Mouse (Mus musculus) limb, embryonic 10.5 days (tissue): ENCODE measurements around the gene Bmyc. TPM values are rescaled to one million over a fixed set of nuclear protein-coding genes. Genes with fewer than 3 reads are reported as not detected.

Experiments used
- DNase-seq: peaks from one replicate; pipeline ENCODE4 v3.0.0-alpha.2; 2017; ENCODE audit warnings: low spot score
- H3K27ac ChIP-seq: fragments of 300-500 bp; sonication (generic); 2 replicates; pipeline ENCODE4 v1.5.1; 2016; ENCODE audit warnings: mild to moderate bottlenecking
- H3K27me3 ChIP-seq: fragments of 300-500 bp; sonication (generic); 2 replicates; pipeline ENCODE4 v1.6.1; 2016; ENCODE audit warnings: low read depth, mild to moderate bottlenecking; ENCODE audit not compliant: poor library complexity, severe bottlenecking
- H3K36me3 ChIP-seq: fragments of 300-500 bp; sonication (generic); 2 replicates; pipeline ENCODE4 v1.6.1; 2016; ENCODE audit warnings: mild to moderate bottlenecking, moderate library complexity
- H3K4me1 ChIP-seq: fragments of 300-500 bp; sonication (generic); 2 replicates; pipeline ENCODE4 v1.6.1; 2016
- H3K4me3 ChIP-seq: fragments of 300-500 bp; sonication (generic); 2 replicates; pipeline ENCODE4 v1.5.1; 2016; ENCODE audit warnings: mild to moderate bottlenecking, moderate library complexity
- H3K9me3 ChIP-seq: fragments of 300-500 bp; sonication (generic); replicated peaks from 2 replicates; pipeline ENCODE4 v1.6.1; 2016; ENCODE audit warnings: mild to moderate bottlenecking
- WGBS: fragments of 180-500 bp; shearing (Covaris S2); methylation state at CpG from one replicate; pipeline ENCODE4 v1.1.7; 2016; 5-methylcytosine and 5-hydroxymethylcytosine counted together
- polyA plus RNA-seq: library from polyadenylated mRNA; unstranded; fragments of >200 nt; fragmentation: Nextera tagmentation; extraction: Ambion mirVana; gene quantifications from 2 replicates; pipeline ENCODE4 v1.2.1, GENCODE M21; 2016

Bmyc gene
- polyA plus RNA-seq = 73.4 and 77.5 TPM in 2 replicates

DNA sequence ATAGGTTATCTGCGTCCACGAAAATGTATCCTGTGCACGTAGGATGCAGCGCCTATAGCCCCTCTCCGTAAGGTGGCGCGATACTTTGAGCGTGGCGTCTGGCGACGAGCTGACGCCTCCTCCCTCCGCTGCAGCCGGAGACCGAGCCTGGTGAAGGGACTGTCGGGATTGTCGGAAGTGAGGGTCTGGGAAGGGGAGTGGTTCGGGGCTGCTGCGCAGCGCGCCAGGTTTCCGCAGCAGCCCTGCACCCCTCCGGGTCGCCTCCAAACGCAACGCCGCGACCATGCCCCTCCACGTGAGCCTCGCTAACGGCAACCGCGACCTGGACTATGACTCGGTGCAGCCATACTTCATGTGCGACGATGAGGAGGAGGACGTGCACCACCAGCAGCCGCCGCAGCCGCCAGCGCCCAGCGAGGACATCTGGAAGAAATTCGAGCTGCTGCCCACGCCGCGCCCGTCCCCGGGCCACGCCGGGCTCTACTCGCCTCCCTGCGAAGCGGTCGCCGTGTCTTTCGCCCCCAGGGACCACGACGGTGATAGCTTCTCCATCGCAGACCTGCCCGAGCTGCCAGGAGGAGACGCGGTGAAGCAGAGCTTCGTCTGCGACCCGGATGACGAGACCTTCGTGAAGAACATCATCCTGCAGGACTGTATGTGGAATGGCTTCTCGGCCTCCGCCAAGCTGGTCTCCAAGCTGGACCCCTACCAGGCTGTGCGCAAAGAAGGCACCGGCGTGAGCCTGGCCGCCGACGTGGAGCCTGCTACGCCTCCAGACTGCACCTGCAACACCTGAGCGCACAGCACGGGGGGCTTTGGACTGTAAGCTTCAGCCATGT is at the start of gene Bmyc:
TSS of gene Bmyc (plus strand) at position 97 of the 839 bp plus-strand sequence.
- under 1% methylated on average over 78 of the region's 78 CpGs for WGBS
- peak; percentile 87 for DNase-seq
- Histone ChIP-seq H3K4me1 (peaks cover 25% of the 10 kb centered on the region), H3K27ac (peak within 1 kb of the TSS; percentile 82), H3K27me3 (no peaks in the 10 kb centered on the region), H3K36me3 (0 out of 2 replicates have a peak, but pooled peaks cover 2% of the 10 kb centered on the region), H3K4me3 (peak within 1 kb of the TSS; percentile 72), H3K9me3 (no peaks in the 10 kb centered on the region)

DNA sequence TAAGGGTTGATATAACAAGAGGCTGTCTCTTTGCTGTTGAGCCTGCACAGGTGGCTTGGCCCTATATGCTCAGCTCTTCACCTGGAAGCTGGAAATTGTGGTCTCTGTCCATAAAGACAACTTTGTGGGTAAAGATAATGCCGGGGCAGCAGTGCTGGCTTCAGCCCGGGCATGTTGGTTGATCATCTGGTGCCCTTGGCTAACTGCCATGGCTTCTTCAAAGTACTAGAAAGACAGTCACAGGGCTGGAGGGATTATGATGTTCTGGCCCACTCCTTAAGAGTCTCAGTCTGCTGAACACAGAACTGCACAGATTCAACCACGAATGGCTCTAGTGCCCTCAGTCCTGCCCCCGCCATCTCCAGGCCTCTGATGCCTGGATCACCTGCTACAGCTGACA is 49.3 kb upstream of the Bmyc start:
- no peak for DNase-seq
- no peaks in the 10 kb centered on the region for H3K27me3 ChIP-seq
- no peak overlapping the region for H3K4me3 ChIP-seq
- no peak overlapping the region for H3K27ac ChIP-seq
- H3K4me1 ChIP-seq = no peaks in the 10 kb centered on the region
- 89% methylated on average over 4 of the region's 4 CpGs for WGBS
- H3K9me3 ChIP-seq = no peaks in the 10 kb centered on the region
- H3K36me3 ChIP-seq = no peaks in the 10 kb centered on the region

DNA sequence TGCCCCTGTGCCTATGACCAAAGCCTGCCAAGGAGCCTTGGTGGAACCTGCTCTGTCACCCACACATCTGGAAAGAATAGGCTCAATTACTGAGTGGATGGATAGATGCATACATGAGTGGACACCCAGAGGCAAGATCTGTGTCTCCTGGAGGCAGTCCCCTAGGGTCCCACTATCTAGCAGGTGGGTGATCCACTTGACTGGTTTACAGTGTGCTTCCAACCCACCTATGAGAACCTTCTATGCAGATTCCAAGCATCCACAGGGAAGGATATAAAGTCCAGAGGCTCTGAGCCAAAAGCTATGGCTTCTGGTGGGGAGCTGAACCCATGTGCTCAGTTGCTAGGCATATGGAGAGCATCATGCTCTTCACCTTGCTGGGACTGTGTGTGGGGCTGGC is 48.9 kb upstream of the Bmyc start, which contains the start of gene Lcn5:
TSS of gene Lcn5 (plus strand) at position 301 of the 400 bp plus-strand sequence.
- Histone ChIP-seq H3K27ac (no peak within 1 kb of the TSS), H3K4me3 (no peak within 1 kb of the TSS), H3K9me3 (no peaks in the 10 kb centered on the region), H3K4me1 (no peaks in the 10 kb centered on the region), H3K27me3 (no peaks in the 10 kb centered on the region), H3K36me3 (no peaks in the 10 kb centered on the region)
- no peak for DNase-seq

DNA sequence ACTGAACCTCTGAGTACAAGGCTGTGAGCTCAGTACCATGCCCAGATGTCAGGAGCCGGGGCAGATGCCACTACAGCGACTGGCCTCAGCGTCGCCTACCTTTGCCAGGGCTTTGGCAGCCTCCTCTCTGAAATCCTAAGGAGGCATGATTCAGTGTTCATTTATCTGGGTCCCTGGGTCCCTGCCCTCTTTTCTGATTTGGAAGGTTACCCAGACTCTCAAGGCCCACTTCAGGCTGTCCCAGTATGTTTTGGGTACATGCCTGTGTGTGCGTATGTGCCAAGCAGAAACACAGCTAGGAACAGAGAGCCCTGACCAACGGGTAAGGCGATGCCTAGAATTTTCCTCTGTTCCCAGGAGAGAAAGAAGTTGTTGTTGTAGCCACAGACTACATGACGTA is 46.3 kb upstream of the Bmyc start:
- H3K4me1 ChIP-seq = no peaks in the 10 kb centered on the region
- H3K9me3 ChIP-seq = no peaks in the 10 kb centered on the region
- no peak overlapping the region for H3K4me3 ChIP-seq
- no peak overlapping the region for H3K27ac ChIP-seq
- 91% methylated on average over 8 of the region's 8 CpGs for WGBS
- no peak for DNase-seq
- no peaks in the 10 kb centered on the region for H3K27me3 ChIP-seq
- H3K36me3 ChIP-seq = no peaks in the 10 kb centered on the region

DNA sequence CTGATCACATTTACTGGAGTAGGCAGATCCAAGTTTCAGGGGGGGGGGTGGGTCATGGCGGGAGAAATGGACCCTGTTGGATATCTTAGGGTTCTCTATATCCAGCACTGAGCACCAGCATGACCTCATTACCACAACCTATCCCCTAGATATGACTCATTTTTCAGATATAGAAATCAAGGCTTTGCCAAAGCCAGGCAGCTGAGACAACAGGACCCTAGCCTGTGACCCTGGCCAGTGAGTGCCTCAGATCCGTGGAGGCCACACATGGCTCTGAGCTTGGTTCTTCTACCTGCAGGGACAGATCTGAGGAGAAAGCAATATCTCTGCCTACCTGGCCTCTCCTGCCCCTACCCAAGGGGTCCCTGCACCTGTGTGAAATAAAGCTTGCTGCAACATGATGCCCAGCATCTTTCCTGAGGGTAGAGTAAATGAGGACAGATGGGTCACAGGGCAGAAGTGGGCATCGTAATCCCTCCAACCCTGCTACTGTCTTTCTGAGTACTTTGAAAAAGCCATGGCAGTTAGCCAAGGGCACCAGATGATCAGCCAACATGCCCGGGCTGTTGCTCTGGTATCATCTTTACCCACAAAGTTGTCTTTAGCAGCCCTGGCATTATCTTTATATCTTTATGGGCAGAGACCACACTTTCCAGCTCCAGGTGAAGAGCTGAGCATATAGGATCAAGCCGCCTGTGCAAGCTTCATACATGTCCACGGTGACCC is 45.1 kb upstream of the Bmyc start:
- WGBS = 84% methylated on average over 6 of the region's 6 CpGs
- DNase-seq = no peak
- no peaks in the 10 kb centered on the region for H3K4me1 ChIP-seq
- H3K9me3 ChIP-seq = no peaks in the 10 kb centered on the region
- no peaks in the 10 kb centered on the region for H3K27me3 ChIP-seq
- no peak overlapping the region for H3K27ac ChIP-seq
- H3K36me3 ChIP-seq = no peaks in the 10 kb centered on the region
- H3K4me3 ChIP-seq = no peak overlapping the region

DNA sequence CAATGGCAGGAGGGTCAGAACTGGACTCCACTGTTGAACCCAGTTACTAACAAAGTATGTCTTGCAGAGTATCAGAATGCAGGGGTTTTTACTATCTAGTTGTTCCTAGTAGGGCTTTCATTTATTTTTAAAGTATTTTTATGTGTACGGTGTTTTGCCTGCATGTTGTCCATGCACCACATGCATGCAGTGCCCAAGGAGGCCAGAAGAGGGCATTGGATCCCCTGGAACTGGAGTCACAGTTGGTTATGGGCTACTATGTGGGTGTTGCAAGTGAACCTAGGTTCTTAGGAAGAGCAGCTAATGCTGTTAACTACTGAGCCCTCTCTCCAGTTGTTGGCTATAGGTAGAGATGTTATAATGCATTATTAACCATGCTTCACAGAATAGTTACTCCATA is 43.0 kb upstream of the Bmyc start:
- 69% methylated on average over 1 of the region's 1 CpGs for WGBS
- H3K9me3 ChIP-seq = no peaks in the 10 kb centered on the region
- H3K36me3 ChIP-seq = no peaks in the 10 kb centered on the region
- H3K27ac ChIP-seq = no peak overlapping the region
- peak; percentile 60 for DNase-seq
- H3K27me3 ChIP-seq = no peaks in the 10 kb centered on the region
- H3K4me3 ChIP-seq = no peak overlapping the region
- no peaks in the 10 kb centered on the region for H3K4me1 ChIP-seq

DNA sequence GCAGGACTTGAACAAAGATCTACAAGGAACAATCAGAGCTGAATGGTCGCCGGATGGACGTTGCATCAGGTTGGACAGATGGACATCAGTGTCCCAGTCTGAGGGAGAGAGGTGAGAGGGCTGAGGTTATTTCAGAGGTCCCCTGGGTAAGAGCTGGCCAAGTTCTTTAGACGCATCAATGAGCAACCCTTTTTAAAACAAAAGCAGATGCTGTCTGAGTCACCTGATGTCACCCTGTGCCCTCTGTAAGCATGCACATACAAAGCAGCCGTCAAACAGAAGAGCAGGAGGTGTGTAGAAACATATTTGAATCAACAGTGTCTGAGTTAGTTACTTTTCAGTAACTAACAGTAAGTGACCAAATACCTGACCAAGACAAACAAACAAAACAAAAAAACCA is 42.4 kb upstream of the Bmyc start:
- no peaks in the 10 kb centered on the region for H3K9me3 ChIP-seq
- no peak overlapping the region for H3K4me3 ChIP-seq
- no peaks in the 10 kb centered on the region for H3K36me3 ChIP-seq
- no peak for DNase-seq
- 72% methylated on average over 5 of the region's 5 CpGs for WGBS
- H3K27me3 ChIP-seq = no peaks in the 10 kb centered on the region
- no peak overlapping the region for H3K27ac ChIP-seq
- H3K4me1 ChIP-seq = no peaks in the 10 kb centered on the region

DNA sequence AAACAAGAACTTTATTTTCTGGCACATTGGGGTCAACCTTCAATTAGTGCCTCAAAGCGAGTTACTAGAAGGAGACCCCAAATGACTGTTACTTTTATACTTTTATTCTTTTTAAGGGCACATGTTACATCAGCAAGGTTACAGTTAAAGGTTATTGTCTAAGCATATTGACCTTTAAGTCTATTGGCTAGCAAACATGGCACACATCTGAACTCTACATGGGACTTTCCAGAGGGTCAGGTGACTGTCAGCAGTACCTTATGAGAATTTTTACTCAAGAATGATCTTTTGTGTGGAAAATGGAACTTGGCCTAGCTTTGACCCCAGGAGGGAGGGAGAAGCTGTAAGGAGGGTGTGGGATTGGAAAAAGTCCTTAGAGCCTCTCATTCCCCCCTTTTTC is 40.0 kb upstream of the Bmyc start:
- no peak for DNase-seq
- no peak overlapping the region for H3K27ac ChIP-seq
- H3K4me3 ChIP-seq = no peak overlapping the region
- H3K4me1 ChIP-seq = no peaks in the 10 kb centered on the region
- H3K9me3 ChIP-seq = no peaks in the 10 kb centered on the region
- H3K27me3 ChIP-seq = no peaks in the 10 kb centered on the region
- no peaks in the 10 kb centered on the region for H3K36me3 ChIP-seq
- WGBS = 72% methylated on average over 1 of the region's 1 CpGs

DNA sequence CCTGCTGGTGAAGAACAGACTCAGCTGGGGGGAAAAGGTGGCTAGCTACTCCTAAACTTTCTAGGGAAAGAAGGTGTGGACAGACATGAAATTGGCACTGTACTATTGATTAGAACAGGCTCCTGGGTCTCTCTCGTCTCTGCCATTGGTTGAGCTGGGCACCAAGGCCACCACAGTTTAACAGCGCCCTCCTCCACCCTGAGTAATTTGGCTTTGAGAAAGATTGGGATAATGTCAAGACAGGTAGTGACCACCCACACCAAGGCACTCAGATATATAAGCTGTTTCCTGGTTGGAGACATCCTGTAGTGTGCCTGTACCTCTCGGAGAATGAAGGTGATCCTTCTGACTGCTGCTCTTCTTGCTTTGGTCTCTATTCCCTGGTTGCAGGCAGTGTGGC is 30.1 kb upstream of the Bmyc start, which contains the start of gene Lcn6:
TSS of gene Lcn6 (plus strand) at position 301 of the 400 bp plus-strand sequence.
- H3K4me1 ChIP-seq = no peaks in the 10 kb centered on the region
- WGBS = 93% methylated on average over 3 of the region's 3 CpGs
- no peak within 1 kb of the TSS for H3K4me3 ChIP-seq
- H3K27me3 ChIP-seq = no peaks in the 10 kb centered on the region
- DNase-seq = no peak
- no peaks in the 10 kb centered on the region for H3K9me3 ChIP-seq
- H3K27ac ChIP-seq = no peak within 1 kb of the TSS
- H3K36me3 ChIP-seq = no peaks in the 10 kb centered on the region

DNA sequence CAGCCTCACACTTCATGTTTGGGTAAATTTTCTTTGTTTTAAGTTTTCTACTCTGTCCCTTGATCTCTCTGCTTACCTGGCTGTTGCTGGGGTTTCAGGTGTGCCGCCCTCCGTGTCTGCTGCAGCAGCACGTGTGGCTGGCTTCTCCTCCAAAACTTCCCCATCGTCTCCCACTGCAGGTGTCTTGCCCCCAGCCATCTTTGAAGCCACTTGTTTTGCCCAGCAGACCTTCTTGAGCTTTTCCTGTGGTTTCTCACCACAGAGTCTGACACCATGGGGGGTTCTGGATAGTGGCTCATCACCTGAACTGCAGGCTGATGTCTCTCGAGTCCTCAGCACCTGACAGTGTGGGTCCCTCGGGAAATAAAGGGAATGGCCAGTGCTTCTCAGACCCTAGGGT is 27.0 kb upstream of the Bmyc start:
- H3K4me1 ChIP-seq = no peaks in the 10 kb centered on the region
- DNase-seq = no peak
- no peaks in the 10 kb centered on the region for H3K27me3 ChIP-seq
- H3K36me3 ChIP-seq = no peaks in the 10 kb centered on the region
- H3K4me3 ChIP-seq = no peak overlapping the region
- H3K27ac ChIP-seq = no peak overlapping the region
- 83% methylated on average over 6 of the region's 6 CpGs for WGBS
- H3K9me3 ChIP-seq = no peaks in the 10 kb centered on the region

DNA sequence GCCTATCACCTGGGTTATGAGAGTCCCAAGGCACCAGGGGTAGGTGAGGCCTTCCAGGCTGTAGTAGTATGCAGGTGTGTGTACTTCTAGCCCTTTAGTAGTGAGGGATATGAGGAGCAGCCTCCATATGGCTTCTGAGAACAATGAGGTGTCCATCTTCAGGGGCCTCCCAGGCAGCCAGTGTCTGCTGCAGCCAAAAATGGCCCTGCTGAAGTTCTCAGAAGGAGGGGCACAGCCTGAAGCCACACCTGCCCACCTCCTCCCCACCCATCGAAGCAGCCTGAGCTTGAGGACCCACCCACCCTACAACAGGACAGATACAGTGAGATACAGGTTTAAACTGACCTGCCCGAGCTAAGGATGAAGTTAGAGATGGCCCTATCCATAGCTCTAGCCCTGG is 24.1 kb upstream of the Bmyc start, which contains the start of gene Lcn10:
TSS of gene Lcn10 (plus strand) at position 301 of the 400 bp plus-strand sequence.
- H3K4me3 ChIP-seq = no peak within 1 kb of the TSS
- no peaks in the 10 kb centered on the region for H3K4me1 ChIP-seq
- H3K36me3 ChIP-seq = no peaks in the 10 kb centered on the region
- H3K27me3 ChIP-seq = no peaks in the 10 kb centered on the region
- no peak within 1 kb of the TSS for H3K27ac ChIP-seq
- no peaks in the 10 kb centered on the region for H3K9me3 ChIP-seq
- WGBS = 86% methylated on average over 2 of the region's 2 CpGs
- no peak for DNase-seq

DNA sequence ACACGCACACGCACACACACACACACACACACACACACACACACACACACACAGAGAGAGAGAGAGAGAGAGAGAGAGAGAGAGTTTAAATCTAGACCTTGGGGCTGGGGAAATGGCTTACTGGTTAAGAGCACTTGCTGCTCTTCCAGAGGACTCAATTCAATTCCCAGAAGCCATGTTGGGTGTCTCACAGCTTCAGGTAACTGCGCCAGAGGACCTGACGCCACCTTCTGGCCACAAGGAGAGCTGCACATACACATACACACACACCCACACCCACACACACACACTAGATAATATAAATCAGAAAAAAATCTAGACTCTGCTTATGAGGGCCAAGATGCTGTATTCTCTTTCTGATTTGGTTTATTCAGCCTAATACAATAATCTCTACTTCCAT is 19.6 kb upstream of the Bmyc start:
- H3K4me3 ChIP-seq = no peak overlapping the region
- H3K27me3 ChIP-seq = no peaks in the 10 kb centered on the region
- H3K9me3 ChIP-seq = no peaks in the 10 kb centered on the region
- no peaks in the 10 kb centered on the region for H3K36me3 ChIP-seq
- WGBS = 81% methylated on average over 4 of the region's 4 CpGs
- H3K4me1 ChIP-seq = no peaks in the 10 kb centered on the region
- DNase-seq = no peak
- no peak overlapping the region for H3K27ac ChIP-seq

DNA sequence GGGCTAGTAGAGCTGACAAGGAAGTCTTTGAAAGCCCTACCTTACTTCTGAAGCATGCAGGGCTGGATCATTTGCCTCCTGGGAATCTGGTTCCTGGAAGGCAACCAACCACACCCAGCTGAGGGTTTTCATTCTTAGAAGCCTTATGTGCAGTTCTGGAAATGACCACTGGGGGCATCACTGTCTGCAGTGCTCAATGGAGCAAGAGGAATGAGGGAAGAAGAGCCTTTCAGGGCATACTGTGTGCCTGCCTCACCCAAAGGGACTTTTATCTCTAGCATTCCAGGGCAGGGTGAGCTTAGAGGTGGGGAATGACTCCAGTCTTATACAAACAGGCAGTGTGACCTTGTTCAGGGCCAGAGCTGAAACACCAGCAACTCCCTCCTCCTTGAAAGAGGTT is 11.9 kb upstream of the Bmyc start:
- Histone ChIP-seq H3K27me3 (no peaks in the 10 kb centered on the region), H3K36me3 (no peaks in the 10 kb centered on the region), H3K4me1 (no peaks in the 10 kb centered on the region), H3K27ac (no peak overlapping the region), H3K9me3 (no peaks in the 10 kb centered on the region), H3K4me3 (no peak overlapping the region)
- peak; percentile 69 for DNase-seq
